Mouse (Mus musculus): ENCODE results near the gene Slc18a2.
A peak's percentile ranks its signal among the peaks of the same experiment; 100 is the strongest.

The Slc18a2 gene

GRCm38 (mm10) chr19:59276354-59276753 is 15.7 kb downstream of the Slc18a2 start:
- no peak for DNase-seq (ENCODE audit: low spot score in 2 of 2)

GRCm38 (mm10) chr19:59280841-59281240 is 20.1 kb downstream of the Slc18a2 start:
- no peak for DNase-seq (ENCODE audit: low spot score in 2 of 2)

- no peak for DNase-seq (ENCODE audit: low spot score in 2 of 2)
Observed at GRCm38 (mm10) chr19:59282001-59282400, 21.3 kb downstream of the Slc18a2 start.

GRCm38 (mm10) chr19:59289042-59289441 is 28.3 kb downstream of the Slc18a2 start:
- DNase-seq (ENCODE audit: low spot score in 2 of 2): no peak

GRCm38 (mm10) chr19:59289811-59290210 is 29.1 kb downstream of the Slc18a2 start:
- DNase-seq (ENCODE audit: low spot score in 2 of 2): no peak

- DNase-seq (ENCODE audit: low spot score in 2 of 2): no peak
Observed at GRCm38 (mm10) chr19:59292183-59292839, 31.6 kb downstream of the Slc18a2 start.

- DNase-seq (ENCODE audit: low spot score in 2 of 2): no peak
Observed at GRCm38 (mm10) chr19:59315308-59315707, 54.6 kb downstream of the Slc18a2 start.

GRCm38 (mm10) chr19:59316571-59316970 is 55.9 kb downstream of the Slc18a2 start:
- DNase-seq (ENCODE audit: low spot score in 2 of 2): no peak

- DNase-seq (ENCODE audit: low spot score in 2 of 2): no peak
Observed at GRCm38 (mm10) chr19:59321990-59322389, 61.3 kb downstream of the Slc18a2 start, which contains the start of gene Rps12-ps3. Rps12-ps3 (plus strand) TSS chr19:59322290.

- no peak for DNase-seq (ENCODE audit: low spot score in 2 of 2)
Observed at GRCm38 (mm10) chr19:59330816-59331225, 70.1 kb downstream of the Slc18a2 start.

GRCm38 (mm10) chr19:59336655-59337054 is 76.0 kb downstream of the Slc18a2 start:
- DNase-seq (ENCODE audit: low spot score in 2 of 2): no peak

GRCm38 (mm10) chr19:59337872-59338681 is 77.4 kb downstream of the Slc18a2 start:
- no peak for DNase-seq (ENCODE audit: low spot score in 2 of 2)

- DNase-seq (ENCODE audit: low spot score in 2 of 2): no peak
Observed at GRCm38 (mm10) chr19:59339908-59340307, 79.2 kb downstream of the Slc18a2 start.

- DNase-seq (ENCODE audit: low spot score in 2 of 2): no peak
Observed at GRCm38 (mm10) chr19:59342964-59343363, 82.3 kb downstream of the Slc18a2 start.

- DNase-seq (ENCODE audit: low spot score in 2 of 2): peak; percentile 6 to 23
Observed at GRCm38 (mm10) chr19:59344304-59344711, 83.6 kb downstream of the Slc18a2 start.

GRCm38 (mm10) chr19:59345081-59345657 is 84.5 kb downstream of the Slc18a2 start:
- DNase-seq (ENCODE audit: low spot score in 2 of 2): peak; percentile 41 to 46

Data from urinary bladder, postnatal 36 days (tissue).